Mouse (Mus musculus): Measurements from ENCODE around the gene Smpd2. TPM values are rescaled to one million over a fixed set of nuclear protein-coding genes. Genes with fewer than 3 reads are reported as not detected.

Smpd2 gene
- polyA plus RNA-seq, 1 experiment from 2014 or later: 43.7 TPM

DNA sequence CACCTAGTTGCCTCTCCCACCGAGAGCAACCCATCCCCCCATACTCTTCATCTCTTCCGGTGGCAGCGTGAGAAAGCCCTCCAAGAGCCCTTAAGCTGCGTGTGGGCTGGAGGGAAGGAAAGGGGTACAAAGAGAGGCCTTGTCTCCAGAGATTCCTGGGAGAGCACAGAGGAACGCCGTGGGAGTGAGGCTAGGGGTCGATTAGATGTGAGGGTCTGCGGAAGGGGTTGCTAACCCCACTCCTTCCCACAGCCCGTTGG is 13.2 kb downstream of the Smpd2 start:
- CTCF ChIA-PET: interaction anchor here (1.1 to 1.2 kb wide), 2 partner anchors 13 to 173 kb away, joined by 3 read pairs; partner anchors contain the start of genes Ak9, Ppil6 and Smpd2

DNA sequence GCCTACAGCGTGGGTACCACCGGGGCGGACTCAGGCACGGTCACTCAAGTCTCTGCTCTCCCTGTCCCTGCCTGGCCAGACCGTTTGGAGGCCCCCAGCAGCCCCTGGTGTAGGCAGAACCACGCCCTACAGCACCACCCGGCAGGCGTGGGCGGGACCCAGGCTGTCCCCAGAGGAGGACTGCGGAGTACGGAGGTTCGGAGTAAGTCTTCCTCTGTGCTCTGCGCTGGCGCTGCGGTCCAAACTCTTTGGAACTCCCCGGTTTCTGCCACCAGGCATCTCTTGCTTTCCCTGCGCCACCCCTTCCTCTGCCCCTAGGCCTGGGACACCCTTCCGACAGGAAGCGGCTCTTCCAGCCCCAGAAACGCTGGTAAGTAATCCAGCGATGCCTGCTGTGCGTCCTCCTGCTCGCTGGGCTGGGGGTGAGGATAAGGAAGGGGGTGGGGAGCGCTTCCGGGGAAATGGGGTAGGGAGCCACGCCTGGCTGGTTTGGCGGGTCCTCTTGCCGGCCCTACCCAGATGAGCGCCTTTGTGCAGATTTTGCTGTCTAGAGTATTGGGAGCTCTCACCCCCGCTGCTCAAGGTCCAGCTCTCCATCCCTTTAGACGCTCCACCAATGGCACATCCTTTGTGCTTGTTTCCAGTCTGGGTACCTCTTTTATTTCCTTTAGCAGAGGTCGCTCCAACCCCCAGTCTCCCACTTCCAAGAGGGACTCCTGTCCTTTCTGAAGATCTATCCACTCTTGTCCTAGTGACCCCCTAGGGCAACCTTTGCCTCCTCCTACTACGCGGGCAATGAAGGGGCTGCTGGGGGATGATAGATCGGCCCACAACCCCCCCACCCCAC is 13.8 kb downstream of the Smpd2 start, which contains the start of gene Mical1:
Gene Mical1, plus strand, starts transcription at position 144 of the 847 bp plus-strand sequence.
- POLR2A ChIA-PET: interaction anchor here (1.5 to 1.6 kb wide), 2 partner anchors 14 to 26 kb away, joined by 4 to 9 read pairs; partner anchors contain the start of genes Ppil6, Smpd2 and Zbtb24
- no peak for DNase-seq (ENCODE audit: low read depth, low spot score)
- no peaks in the 10 kb centered on the region for H3K27me3 ChIP-seq
- ATAC-seq: peak; percentile 24
- in situ Hi-C loops (cut with MboI; ENCODE audit: low pct_unique_long_range_greater_than_20kb): no loop called here
- no peak for TF ChIP-seq CTCF (IDR thresholded peaks at IDR 0.05)
- CTCF ChIA-PET: interaction anchor here (1.2 kb wide), 1 partner anchor 13 kb away, joined by 3 read pairs; the partner anchor contains the start of genes Ppil6 and Smpd2

More for the DNA sequence above, 13.2 kb downstream of the Smpd2 start:
- DNase-seq (ENCODE audit: low read depth, low spot score) (no peak), ATAC-seq (no peak)
- in situ Hi-C loops (cut with MboI; ENCODE audit: low pct_unique_long_range_greater_than_20kb): no loop called here
- no peak for TF ChIP-seq CTCF (IDR thresholded peaks at IDR 0.05)
- POLR2A ChIA-PET: interaction anchor here (1.5 kb wide), 1 partner anchor 14 kb away, joined by 4 read pairs; the partner anchor contains the start of genes Ppil6 and Smpd2
- no peaks in the 10 kb centered on the region for H3K27me3 ChIP-seq

DNA sequence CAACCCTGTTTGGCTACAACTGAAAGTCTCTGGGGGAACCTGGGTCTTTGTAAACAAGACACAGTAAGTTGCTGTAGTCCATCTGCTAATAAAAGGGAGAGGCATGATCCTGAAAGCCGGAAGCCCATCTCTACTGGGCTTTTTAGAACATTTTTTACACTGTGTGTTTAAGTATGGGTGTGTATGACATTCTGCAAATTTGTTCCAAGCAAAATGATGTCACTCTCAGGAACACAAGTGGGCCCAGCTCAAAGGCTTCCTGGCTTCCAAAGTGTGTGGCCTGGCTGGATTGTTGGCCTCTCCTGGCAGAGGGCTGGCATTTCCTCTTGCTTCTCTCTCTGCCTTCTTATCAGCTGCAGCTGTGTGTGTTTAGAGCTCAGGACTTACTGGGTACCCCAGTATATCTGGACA is 15.2 kb downstream of the Smpd2 start:
- in situ Hi-C loops (cut with MboI; ENCODE audit: low pct_unique_long_range_greater_than_20kb): no loop called here

DNA sequence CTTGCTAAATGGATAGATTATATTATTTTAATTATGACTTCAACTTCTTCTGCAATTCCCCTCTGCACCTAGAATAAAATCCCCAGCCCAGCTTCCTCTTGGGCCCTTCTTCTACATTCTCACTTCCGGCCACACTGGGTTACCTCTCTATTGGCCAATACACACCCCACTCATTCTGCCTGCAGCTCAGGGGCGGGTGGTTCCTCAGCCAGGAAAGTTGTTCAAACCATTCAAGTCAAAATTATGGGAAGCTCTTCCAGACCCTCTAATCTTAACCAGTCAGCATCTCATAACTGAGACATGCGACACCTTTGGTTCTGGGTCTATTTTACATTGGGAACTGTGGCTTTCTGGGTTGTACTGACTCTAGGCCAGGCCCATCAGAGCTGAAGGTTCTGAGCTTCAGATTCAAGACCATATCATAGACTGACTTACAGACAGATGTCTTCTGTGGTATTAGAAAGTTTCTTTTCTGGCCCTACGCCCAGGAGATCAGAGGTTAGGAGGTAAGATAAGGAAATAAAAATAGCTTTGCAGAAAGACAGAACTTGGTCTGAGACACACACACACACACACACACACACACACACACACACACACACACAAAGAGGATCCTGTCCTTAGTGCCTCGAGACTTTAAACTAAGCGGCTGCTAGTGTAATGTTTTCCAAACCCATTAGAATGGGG is 16.2 kb downstream of the Smpd2 start:
- POLR2A ChIA-PET: interaction anchor here (0.5 to 1.3 kb wide), 5 partner anchors 9 to 1199 kb away, joined by 3 to 4 read pairs (median 3); no protein-coding TSS in a partner anchor
- no peak for DNase-seq (ENCODE audit: low read depth, low spot score)
- H3K27me3 ChIP-seq: no peaks in the 10 kb centered on the region
- in situ Hi-C loops (cut with MboI; ENCODE audit: low pct_unique_long_range_greater_than_20kb): no loop called here
- no peak for TF ChIP-seq CTCF (IDR thresholded peaks at IDR 0.05)
- CTCF ChIA-PET: interaction anchor here (1.2 to 1.7 kb wide), 4 partner anchors 9 to 36 kb away, joined by 3 to 5 read pairs (median 4); no protein-coding TSS in a partner anchor
- ATAC-seq: no peak

More for the DNA sequence above, 15.2 kb downstream of the Smpd2 start:
- TF ChIP-seq CTCF (IDR thresholded peaks at IDR 0.05): no peak
- H3K27me3 ChIP-seq: no peaks in the 10 kb centered on the region
- DNase-seq (ENCODE audit: low read depth, low spot score): no peak
- ATAC-seq: no peak
- POLR2A ChIA-PET: interaction anchor here (0.7 to 1.6 kb wide), 3 partner anchors 10 to 25 kb away, joined by 3 to 9 read pairs (median 4); partner anchors contain the start of gene Zbtb24
- CTCF ChIA-PET: interaction anchor here (1.3 to 1.7 kb wide), 2 partner anchors 13 to 15 kb away, joined by 4 to 5 read pairs; no protein-coding TSS in a partner anchor

DNA sequence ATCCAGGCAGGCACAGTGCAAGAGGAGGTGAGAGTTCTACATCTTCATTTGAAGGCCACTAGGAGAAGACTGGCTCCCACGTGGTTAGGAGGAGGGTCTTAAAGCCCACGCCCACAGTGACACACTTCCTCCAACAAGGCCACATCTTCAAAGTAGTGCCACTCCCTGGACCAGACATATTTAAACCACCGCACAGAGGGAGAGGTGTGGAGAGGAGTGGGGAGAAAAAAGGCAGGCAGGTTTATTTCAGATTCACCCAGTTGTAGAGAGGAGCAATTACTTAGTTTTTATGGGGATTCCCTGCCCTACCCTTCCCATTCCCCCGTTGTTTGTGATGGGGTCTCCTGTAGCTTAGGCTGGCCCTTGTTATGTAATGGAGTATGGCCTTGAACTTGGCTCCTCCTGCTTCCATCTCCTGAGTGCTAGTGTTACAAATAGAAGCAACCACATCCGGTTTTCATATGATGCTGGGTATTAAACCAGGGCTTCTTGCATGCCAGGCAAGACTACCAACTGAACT is 17.1 kb downstream of the Smpd2 start:
- no peak for ATAC-seq

DNA sequence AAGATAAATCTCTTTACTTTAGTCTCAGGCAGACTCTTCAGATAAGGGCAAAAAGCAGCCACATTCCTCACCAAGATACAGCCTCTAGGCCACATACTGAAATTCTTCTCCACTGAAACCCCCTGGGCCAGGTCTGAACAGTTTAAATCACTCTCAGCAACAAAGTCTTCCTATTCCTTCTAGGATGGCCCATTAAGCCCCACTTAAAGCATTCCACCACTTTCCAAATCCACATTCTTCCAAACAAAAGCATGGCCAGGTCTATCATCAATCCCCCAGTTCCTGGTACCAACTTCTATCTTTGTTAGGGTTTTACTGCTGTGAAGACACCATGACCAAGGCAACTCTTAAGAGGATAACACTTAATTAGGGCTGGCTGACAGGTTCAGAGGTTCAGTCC is 17.6 kb downstream of the Smpd2 start:
- in situ Hi-C loops (cut with MboI; ENCODE audit: low pct_unique_long_range_greater_than_20kb): no loop called here
- no peak for TF ChIP-seq CTCF (IDR thresholded peaks at IDR 0.05)
- H3K27me3 ChIP-seq: no peaks in the 10 kb centered on the region
- ChIA-PET CTCF (interaction anchor here (1.3 to 1.4 kb wide), 2 partner anchors 20 to 217 kb away, joined by 3 read pairs; no protein-coding TSS in a partner anchor), POLR2A (no interaction called here)
- ATAC-seq: no peak
- no peak for DNase-seq (ENCODE audit: low read depth, low spot score)

More for the DNA sequence above, 17.1 kb downstream of the Smpd2 start:
- ChIA-PET CTCF (interaction anchor here (1.4 kb wide), 1 partner anchor 20 kb away, joined by 3 read pairs; no protein-coding TSS in a partner anchor), POLR2A (interaction anchor here (1.2 kb wide), 1 partner anchor 20 kb away, joined by 3 read pairs; no protein-coding TSS in a partner anchor)
- H3K27me3 ChIP-seq: no peaks in the 10 kb centered on the region
- no peak for DNase-seq (ENCODE audit: low read depth, low spot score)
- TF ChIP-seq CTCF (IDR thresholded peaks at IDR 0.05): no peak
- in situ Hi-C loops (cut with MboI; ENCODE audit: low pct_unique_long_range_greater_than_20kb): no loop called here

DNA sequence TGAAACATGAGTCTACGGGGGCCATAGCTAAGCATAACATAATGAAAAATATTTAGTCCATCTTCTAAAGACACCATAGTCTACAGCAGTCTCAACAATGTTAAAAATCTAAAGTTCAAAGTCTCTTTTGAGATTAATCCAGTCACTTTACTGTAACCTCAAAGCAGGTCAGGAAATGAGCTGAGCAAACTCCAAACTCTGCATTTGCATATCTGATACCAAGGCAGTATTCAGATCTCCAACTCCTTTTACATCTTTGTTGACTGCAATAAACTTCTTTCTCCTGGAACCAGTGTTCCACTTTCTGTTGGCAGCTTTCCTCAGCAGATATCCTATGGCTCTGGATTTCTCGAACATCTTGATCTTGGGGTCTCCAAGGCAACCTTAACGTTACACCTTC is 19.5 kb downstream of the Smpd2 start:
- ATAC-seq (no peak), DNase-seq (ENCODE audit: low read depth, low spot score) (no peak)
- CTCF ChIA-PET: interaction anchor here (0.9 to 1.5 kb wide), 2 partner anchors 9 to 17 kb away, joined by 3 to 4 read pairs; no protein-coding TSS in a partner anchor
- TF ChIP-seq CTCF (IDR thresholded peaks at IDR 0.05): no peak
- in situ Hi-C loops (cut with MboI; ENCODE audit: low pct_unique_long_range_greater_than_20kb): no loop called here
- no peaks in the 10 kb centered on the region for H3K27me3 ChIP-seq
- POLR2A ChIA-PET: no interaction called here

DNA sequence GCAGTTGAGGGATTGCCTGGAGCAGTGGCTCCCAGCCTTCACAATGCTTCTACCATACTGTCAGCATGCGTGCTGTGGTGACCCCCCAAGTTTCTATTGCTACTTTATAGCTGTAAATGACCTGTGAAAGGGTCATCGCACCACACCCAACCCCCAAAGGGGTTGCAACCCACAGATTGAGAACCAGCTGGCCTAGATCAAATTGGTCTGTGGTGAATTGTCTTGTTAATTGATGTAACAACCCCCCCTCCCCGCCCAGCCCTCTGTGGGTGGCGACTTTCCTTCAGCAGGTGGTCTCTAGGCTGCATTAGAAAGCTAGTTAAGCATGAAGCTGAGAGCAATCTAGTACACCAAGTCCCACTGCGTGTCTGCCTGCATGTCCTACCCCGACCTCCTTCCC is 22.8 kb downstream of the Smpd2 start:
- no peaks in the 10 kb centered on the region for H3K27me3 ChIP-seq
- CTCF ChIA-PET: interaction anchor here (1.3 kb wide), 1 partner anchor 11 kb away, joined by 3 read pairs; no protein-coding TSS in a partner anchor
- no peak for DNase-seq (ENCODE audit: low read depth, low spot score)
- ATAC-seq: no peak
- no peak for TF ChIP-seq CTCF (IDR thresholded peaks at IDR 0.05)
- POLR2A ChIA-PET: no interaction called here
- in situ Hi-C loops (cut with MboI; ENCODE audit: low pct_unique_long_range_greater_than_20kb): no loop called here

DNA sequence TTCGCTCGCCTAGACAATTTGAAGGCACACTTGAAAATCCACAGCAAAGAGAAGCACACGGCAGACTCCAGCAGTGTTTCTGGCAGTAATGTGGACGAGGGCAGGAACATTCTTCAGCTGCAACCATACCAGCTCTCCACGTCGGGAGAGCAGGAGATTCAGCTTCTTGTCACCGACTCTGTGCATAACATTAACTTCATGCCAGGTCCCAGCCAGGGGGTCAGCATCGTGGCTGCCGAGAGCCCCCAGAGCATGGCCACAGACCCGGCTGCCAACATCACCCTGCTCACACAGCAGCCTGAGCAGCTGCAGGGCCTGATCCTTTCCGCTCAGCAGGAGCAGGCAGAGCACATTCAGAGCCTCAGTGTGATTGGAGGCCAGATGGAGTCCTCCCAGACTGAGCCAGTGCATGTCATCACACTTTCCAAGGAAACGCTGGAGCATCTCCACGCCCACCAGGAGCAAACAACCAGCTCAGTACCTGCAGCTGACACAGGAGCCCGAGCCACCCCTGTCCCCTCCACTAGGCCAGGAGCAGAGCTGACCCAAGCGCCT is 25.7 kb downstream of the Smpd2 start:
- ChIA-PET CTCF (no interaction called here), POLR2A (interaction anchor here (1.1 kb wide), 1 partner anchor 10 kb away, joined by 3 read pairs; no protein-coding TSS in a partner anchor)
- DNase-seq (ENCODE audit: low read depth, low spot score) (no peak), ATAC-seq (no peak)
- TF ChIP-seq CTCF (IDR thresholded peaks at IDR 0.05): no peak
- H3K27me3 ChIP-seq: no peaks in the 10 kb centered on the region
- in situ Hi-C loops (cut with MboI; ENCODE audit: low pct_unique_long_range_greater_than_20kb): no loop called here
